Mouse (Mus musculus): ENCODE measurements around the gene Slc44a5. TPM values are rescaled to one million over a fixed set of nuclear protein-coding genes. Genes with fewer than 3 reads are reported as not detected.

The Slc44a5 gene
- polyA plus RNA-seq, 1 experiment from 2014 or later = 0.08 TPM

DNA sequence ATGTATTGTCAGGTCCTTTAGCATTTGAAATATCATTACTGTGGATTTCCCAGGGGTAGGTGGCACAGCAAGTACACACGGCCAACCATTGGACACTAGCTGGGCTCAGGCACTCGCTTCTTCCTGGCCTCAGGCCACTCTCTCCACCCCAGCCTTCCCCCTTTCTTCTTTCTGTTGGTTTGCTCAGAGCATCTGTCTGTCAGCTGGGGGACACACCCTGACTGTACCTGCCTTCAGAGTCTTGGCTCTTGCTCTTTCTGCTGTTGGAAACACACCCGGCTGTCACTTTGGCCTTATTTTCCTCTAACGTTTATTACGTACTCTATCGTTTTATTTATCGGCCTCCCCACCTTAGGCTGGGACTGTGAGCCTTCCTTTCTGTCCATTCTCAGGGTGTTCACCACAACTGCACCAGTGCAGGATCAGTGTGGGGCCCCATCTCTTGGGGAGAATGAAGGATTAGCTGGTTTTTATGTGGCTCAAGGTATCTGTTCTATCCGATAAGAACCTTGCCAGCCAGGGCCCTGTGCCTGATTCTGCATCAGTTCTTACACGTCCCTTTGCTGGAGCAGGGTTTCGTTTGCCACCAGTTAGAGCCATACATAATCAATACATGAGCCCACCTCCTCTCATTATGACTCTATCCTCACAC lies 220.1 kb downstream of the Slc44a5 start:
- Histone ChIP-seq H3K4me1 (peaks cover 20% of the 10 kb centered on the region), H3K27me3 (ENCODE audit: low read depth, poor library complexity, severe bottlenecking) (peaks cover 19% of the 10 kb centered on the region), H3K4me3 (no peak overlapping the region), H3K27ac (no peak overlapping the region), H3K36me3 (no peaks in the 10 kb centered on the region), H3K9me3 (replicated peaks) (no peaks in the 10 kb centered on the region)
- no peak for DNase-seq (ENCODE audit: low spot score)
- 55% methylated on average over 10 of the region's 10 CpGs for WGBS

DNA sequence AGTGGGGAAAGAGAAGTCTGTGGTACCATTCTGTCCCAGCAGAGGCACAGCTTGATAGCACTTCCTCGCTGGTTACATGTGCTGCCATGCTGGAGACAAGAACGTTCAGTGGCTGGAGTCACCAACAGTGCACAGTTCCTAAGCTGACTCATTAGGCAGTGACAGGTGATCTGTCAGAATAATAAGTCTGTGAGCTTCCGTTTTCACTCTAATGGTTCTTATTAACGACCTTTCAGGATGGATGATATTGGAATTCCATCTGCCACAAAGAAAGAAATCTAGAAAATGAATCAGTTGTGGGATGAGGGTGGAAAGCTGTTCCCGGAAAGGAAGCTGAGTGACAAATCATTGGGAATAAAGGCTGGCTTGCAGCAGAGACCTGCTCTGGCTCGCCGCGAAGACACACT lies 227.2 kb downstream of the Slc44a5 start:
- Histone ChIP-seq H3K36me3 (no peaks in the 10 kb centered on the region), H3K4me3 (no peak overlapping the region), H3K27me3 (ENCODE audit: low read depth, poor library complexity, severe bottlenecking) (no peaks in the 10 kb centered on the region), H3K4me1 (peaks cover 9% of the 10 kb centered on the region), H3K27ac (no peak overlapping the region), H3K9me3 (replicated peaks) (no peaks in the 10 kb centered on the region)
- 45% methylated on average over 8 of the region's 8 CpGs for whole genome bisulfite sequencing
- DNase-seq (ENCODE audit: low spot score) = no peak

DNA sequence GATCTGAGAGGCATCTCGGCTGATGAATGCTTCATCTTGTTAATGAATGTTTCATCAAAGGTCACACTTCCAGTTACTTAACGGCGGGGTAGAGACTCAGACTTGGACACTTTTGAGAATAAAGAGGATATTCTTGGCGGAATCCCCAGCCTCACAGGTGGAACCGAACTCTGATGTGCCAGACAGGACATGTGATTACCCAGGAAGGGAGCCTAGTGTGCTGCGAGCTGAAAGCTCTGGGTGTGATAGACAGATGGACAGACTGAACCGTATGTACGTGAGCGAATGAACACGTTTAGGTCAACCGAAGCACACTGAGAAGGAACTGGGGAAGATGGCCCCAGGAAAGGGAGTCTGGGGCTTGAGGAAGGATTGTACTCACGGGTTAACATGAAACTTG lies 228.6 kb downstream of the Slc44a5 start:
- H3K4me1 ChIP-seq = peaks cover 9% of the 10 kb centered on the region
- H3K27ac ChIP-seq = no peak overlapping the region
- H3K36me3 ChIP-seq = no peaks in the 10 kb centered on the region
- no peaks in the 10 kb centered on the region for H3K9me3 ChIP-seq (replicated peaks)
- no peak overlapping the region for H3K4me3 ChIP-seq
- DNase-seq (ENCODE audit: low spot score) = no peak
- WGBS = 90% methylated on average over 12 of the region's 12 CpGs
- H3K27me3 ChIP-seq (ENCODE audit: low read depth, poor library complexity, severe bottlenecking) = no peaks in the 10 kb centered on the region

DNA sequence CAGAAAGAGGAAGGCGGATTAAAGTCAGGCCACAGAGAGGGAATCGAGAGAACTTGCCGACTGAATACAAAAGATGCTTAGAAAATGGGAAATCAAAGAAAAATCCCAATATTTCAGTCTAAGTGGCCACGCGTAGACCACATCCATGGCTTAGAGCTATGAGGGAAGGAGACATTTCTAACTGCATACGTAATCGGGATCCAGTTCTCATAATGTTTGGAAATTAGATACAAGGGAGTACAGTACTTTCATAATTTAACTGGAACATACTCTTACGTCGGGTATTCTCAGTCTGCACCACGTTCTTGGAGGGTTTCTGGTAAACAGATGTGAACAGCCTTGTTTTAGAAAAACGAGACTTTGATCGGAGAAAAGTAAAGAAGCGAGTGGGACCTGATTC lies 229.1 kb downstream of the Slc44a5 start:
- 97% methylated on average over 13 of the region's 13 CpGs for WGBS
- H3K27ac ChIP-seq = no peak overlapping the region
- no peak for DNase-seq (ENCODE audit: low spot score)
- H3K27me3 ChIP-seq (ENCODE audit: low read depth, poor library complexity, severe bottlenecking) = no peaks in the 10 kb centered on the region
- no peaks in the 10 kb centered on the region for H3K9me3 ChIP-seq (replicated peaks)
- H3K36me3 ChIP-seq = no peaks in the 10 kb centered on the region
- H3K4me1 ChIP-seq = peaks cover 9% of the 10 kb centered on the region
- H3K4me3 ChIP-seq = no peak overlapping the region

DNA sequence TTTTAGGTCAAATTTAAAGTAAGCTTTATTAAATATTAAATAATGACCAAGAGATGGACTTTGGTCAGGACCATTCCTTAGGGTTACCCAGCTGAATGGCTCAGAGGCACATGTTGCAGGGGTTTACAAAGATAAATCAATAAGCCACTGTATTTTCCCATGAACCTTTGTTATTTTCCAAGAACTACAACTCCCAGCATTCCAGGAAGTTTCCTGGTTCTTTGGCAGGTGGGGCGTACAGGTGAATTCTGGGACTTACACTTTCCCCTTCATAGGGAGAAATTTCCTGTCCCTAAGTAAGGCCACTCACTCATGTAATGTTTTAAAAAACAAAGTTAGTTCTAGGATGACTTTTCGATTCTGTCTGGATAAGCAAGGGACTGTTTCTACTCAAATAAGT lies 235.2 kb downstream of the Slc44a5 start:
- Histone ChIP-seq H3K27me3 (ENCODE audit: low read depth, poor library complexity, severe bottlenecking) (no peaks in the 10 kb centered on the region), H3K4me3 (no peak overlapping the region), H3K9me3 (replicated peaks) (no peaks in the 10 kb centered on the region), H3K4me1 (peaks cover 10% of the 10 kb centered on the region; the same call in 1 of the 2 replicates), H3K27ac (no peak overlapping the region), H3K36me3 (no peaks in the 10 kb centered on the region)
- 95% methylated on average over 2 of the region's 2 CpGs for WGBS
- DNase-seq (ENCODE audit: low spot score) = no peak

DNA sequence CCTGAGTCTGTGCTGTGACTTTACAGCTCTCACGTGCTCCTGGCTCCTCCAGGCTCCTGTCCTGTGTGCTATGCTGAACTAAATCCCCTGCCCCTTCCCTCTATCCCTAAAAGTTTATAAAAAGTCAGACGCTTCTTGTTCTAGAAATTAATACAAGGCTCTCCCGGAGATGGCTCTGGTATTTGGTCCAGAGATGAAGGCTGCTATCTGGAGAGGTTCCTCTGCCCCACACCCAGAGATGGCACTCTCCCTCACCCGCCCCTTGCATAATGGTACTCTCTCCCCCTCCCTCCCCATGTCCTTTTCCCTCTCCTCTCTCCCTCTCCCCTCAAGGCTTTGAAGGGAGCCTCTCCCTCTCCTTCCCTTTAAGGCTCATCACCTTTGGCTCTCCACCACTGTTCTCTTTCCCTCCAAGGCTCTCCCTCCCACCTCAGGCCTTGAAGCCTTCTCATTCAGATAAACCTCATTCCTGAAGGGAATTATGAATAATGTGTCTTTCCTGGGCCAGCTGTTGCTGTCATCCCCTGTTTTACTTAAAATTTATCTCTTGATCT lies 236.0 kb downstream of the Slc44a5 start:
- DNase-seq (ENCODE audit: low spot score) = no peak
- WGBS = 17% methylated on average over 4 of the region's 4 CpGs

DNA sequence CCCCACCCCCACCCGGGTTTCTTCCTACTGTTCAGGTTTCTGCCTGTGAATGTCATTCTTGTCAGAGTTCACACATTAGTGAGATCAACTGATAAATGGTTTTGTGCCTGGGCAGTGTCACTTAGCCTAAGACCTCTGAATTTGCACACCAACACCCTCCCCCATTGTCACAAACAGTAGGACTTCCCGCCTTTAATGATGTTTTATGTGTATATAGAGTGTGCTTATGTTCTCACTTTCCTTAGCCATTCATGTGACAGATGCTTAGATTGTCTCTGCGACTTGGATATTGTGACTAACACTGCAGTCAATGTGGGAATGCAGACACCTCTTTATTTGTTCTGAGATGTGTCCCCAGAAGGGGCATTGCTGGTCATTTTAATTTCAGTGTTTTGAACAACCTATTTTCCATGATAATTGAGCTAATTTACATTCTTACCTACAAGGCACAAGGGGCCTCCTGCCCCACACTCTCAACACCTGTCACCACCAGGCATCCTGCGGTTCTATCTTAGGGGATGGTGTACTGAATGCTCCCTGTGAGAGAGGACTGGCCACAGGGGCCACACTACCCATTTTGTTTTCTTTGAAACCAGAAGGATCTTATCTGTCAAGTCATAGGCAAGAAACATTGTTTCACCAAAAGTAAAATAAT lies 236.7 kb downstream of the Slc44a5 start:
- no peaks in the 10 kb centered on the region for H3K9me3 ChIP-seq (replicated peaks)
- H3K27ac ChIP-seq = no peak overlapping the region
- H3K4me1 ChIP-seq = peaks cover 10% of the 10 kb centered on the region; the same call in 1 of the 2 replicates
- no peaks in the 10 kb centered on the region for H3K27me3 ChIP-seq (ENCODE audit: low read depth, poor library complexity, severe bottlenecking)
- DNase-seq (ENCODE audit: low spot score) = no peak
- WGBS = 7% methylated on average over 4 of the region's 4 CpGs
- H3K4me3 ChIP-seq = no peak overlapping the region
- no peaks in the 10 kb centered on the region for H3K36me3 ChIP-seq

More for the DNA sequence above, 236.0 kb downstream of the Slc44a5 start:
- Histone ChIP-seq H3K36me3 (no peaks in the 10 kb centered on the region), H3K27me3 (ENCODE audit: low read depth, poor library complexity, severe bottlenecking) (no peaks in the 10 kb centered on the region), H3K27ac (no peak overlapping the region), H3K9me3 (replicated peaks) (no peaks in the 10 kb centered on the region), H3K4me3 (no peak overlapping the region), H3K4me1 (peaks cover 10% of the 10 kb centered on the region; the same call in 1 of the 2 replicates)

DNA sequence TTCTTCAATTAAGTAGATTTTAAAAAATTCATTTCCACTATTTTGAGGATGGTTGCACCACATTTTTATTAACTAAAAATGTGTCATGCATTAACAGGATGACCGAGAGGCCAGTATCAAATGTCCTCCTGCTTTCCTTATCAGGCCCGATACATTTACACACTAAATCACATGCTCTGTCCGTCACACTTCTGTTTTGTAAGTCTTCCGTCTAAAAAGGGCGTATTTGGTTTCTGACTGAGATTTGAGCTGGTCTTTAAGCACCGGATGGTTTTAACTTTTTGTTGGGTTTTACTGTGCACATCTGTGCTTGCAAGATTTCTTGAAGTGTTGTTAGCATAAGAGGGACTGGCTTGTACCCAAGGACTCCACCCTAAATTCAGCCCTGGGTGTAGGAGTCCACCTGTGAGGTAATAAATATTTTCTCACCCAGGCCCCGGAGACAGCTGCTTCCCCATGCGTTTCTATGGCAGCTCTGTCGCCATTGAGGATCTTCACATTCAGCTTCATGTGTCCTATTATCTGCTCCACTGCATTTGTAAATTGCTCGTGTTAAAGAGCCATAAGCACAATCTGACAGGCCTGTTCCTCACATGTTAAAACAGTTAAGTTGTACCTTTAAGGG lies 237.3 kb downstream of the Slc44a5 start:
- H3K36me3 ChIP-seq = no peaks in the 10 kb centered on the region

DNA sequence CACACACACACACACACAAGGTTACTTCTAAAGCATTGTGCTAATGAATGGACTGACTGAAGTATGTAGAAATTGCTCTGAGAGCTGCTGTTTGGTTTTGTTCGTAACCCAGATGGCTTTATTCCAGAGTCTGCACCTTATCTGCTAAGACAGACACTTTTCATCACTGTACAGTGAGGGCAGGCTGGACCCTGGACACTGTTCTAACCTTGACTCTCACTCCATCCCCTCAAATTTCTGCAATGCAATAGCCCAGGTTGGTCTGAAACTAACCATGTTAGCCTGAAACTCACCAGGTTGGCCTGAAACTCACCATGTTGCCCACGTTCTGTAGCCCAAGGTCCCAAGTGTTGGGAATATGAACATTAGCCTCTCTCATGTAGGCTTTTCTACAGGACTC lies 239.3 kb downstream of the Slc44a5 start:
- H3K4me1 ChIP-seq = peaks cover 10% of the 10 kb centered on the region; the same call in 1 of the 2 replicates
- WGBS = 94% methylated on average over 2 of the region's 2 CpGs
- H3K27ac ChIP-seq = no peak overlapping the region
- no peaks in the 10 kb centered on the region for H3K27me3 ChIP-seq (ENCODE audit: low read depth, poor library complexity, severe bottlenecking)
- H3K36me3 ChIP-seq = no peaks in the 10 kb centered on the region
- no peaks in the 10 kb centered on the region for H3K9me3 ChIP-seq (replicated peaks)
- no peak for DNase-seq (ENCODE audit: low spot score)
- no peak overlapping the region for H3K4me3 ChIP-seq

More for the DNA sequence above, 237.3 kb downstream of the Slc44a5 start:
- Histone ChIP-seq H3K27me3 (ENCODE audit: low read depth, poor library complexity, severe bottlenecking) (no peaks in the 10 kb centered on the region), H3K27ac (no peak overlapping the region), H3K4me3 (no peak overlapping the region), H3K9me3 (replicated peaks) (no peaks in the 10 kb centered on the region), H3K4me1 (peaks cover 10% of the 10 kb centered on the region; the same call in 1 of the 2 replicates)
- WGBS = 50% methylated on average over 10 of the region's 10 CpGs
- DNase-seq (ENCODE audit: low spot score) = no peak

DNA sequence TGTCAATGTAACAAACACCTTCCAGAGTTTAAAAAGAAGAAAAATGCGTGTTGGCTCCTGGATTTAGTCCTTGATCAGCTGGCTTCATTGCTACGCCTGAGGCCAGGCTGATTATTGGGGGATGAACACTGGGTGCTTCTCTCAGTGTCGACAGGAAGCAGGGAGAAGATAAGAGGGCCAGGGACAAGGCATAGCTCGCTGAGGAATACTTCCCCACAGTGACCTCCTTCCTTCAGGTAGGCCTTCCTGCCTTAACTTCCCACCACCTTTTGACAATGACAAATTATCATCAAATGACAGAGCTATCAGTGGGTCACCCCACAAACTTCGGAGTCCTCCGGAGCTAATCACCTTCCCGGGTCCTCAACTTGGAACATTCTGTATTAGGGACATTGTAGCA lies 242.1 kb downstream of the Slc44a5 start:
- H3K4me3 ChIP-seq = no peak overlapping the region
- no peaks in the 10 kb centered on the region for H3K36me3 ChIP-seq
- H3K9me3 ChIP-seq (replicated peaks) = no peaks in the 10 kb centered on the region
- no peaks in the 10 kb centered on the region for H3K4me1 ChIP-seq
- no peak overlapping the region for H3K27ac ChIP-seq
- 78% methylated on average over 7 of the region's 7 CpGs for WGBS
- no peak for DNase-seq (ENCODE audit: low spot score)
- H3K27me3 ChIP-seq (ENCODE audit: low read depth, poor library complexity, severe bottlenecking) = no peaks in the 10 kb centered on the region

DNA sequence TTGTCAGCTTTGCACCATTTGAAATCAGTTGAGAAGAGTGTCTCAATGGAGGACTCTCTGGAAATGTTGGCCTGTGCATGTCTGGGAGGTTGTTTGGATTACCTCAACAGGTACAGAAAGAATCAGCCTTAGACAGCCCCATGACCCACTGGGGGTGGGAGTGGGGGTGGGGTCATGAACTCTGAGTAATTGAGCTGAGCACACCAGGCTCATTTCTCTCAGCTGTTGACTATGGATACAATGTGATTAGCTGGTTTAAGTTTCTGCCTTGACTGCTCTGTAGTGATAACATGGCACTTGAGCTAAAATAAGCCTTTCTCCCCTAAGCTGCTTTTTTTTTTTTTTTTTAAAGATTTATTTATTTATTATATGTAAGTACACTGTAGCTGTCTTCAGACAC lies 242.5 kb downstream of the Slc44a5 start:
- Histone ChIP-seq H3K36me3 (no peaks in the 10 kb centered on the region), H3K4me1 (no peaks in the 10 kb centered on the region), H3K9me3 (replicated peaks) (no peaks in the 10 kb centered on the region), H3K4me3 (no peak overlapping the region), H3K27ac (no peak overlapping the region), H3K27me3 (ENCODE audit: low read depth, poor library complexity, severe bottlenecking) (no peaks in the 10 kb centered on the region)
- DNase-seq (ENCODE audit: low spot score) = no peak

DNA sequence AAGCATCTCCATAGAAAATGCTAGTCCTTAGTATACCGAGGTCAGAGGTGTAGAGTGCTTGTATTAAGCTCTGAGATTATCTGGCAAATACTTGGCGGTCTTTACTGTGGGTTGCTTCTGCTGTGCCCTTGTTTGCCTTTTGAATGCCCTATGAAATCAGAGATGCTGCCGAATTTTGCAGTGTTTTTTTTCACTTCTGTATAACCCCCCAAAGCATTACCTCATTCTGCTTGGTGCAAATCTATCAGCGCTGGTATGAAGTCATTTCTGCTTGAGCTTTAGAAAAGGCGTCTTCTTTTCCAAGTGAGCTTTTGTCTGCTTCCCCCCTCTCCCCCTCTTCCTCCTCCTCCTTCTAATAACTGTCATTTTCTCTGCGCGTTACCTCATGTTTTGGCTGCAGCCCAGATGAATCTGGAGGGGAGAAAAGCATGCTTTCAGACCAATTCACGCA lies 248.9 kb downstream of the Slc44a5 start:
- Histone ChIP-seq H3K36me3 (no peaks in the 10 kb centered on the region), H3K9me3 (replicated peaks) (no peaks in the 10 kb centered on the region), H3K27me3 (ENCODE audit: low read depth, poor library complexity, severe bottlenecking) (no peaks in the 10 kb centered on the region), H3K27ac (no peak overlapping the region), H3K4me1 (no peaks in the 10 kb centered on the region), H3K4me3 (no peak overlapping the region)
- 77% methylated on average over 8 of the region's 8 CpGs for WGBS
- no peak for DNase-seq (ENCODE audit: low spot score)

DNA sequence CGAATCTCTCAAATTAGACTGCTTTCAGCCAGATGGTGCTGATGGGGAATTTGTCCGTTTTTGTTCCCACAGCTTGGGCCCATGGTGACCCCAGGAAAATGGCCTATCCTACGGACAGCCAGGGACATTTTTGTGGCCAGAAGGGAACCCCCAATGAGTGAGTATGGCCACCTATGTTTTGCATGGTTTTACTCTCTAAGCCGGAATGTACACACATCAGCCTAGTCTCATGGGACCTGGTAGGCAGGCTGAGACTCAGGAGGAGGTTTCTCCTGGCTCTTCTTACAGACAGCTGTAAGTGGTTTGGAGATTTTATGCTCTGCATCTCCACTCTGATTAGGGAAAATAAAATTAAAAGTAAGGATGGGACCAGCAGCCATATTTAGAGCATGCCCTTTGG lies 249.5 kb downstream of the Slc44a5 start:
- no peaks in the 10 kb centered on the region for H3K27me3 ChIP-seq (ENCODE audit: low read depth, poor library complexity, severe bottlenecking)
- H3K4me1 ChIP-seq = no peaks in the 10 kb centered on the region
- no peak overlapping the region for H3K27ac ChIP-seq
- H3K36me3 ChIP-seq = no peaks in the 10 kb centered on the region
- WGBS = 78% methylated on average over 4 of the region's 4 CpGs
- DNase-seq (ENCODE audit: low spot score) = no peak
- H3K9me3 ChIP-seq (replicated peaks) = no peaks in the 10 kb centered on the region
- H3K4me3 ChIP-seq = no peak overlapping the region
